In genomic region chr8:48508641-48509599, GRCm38 (mm10) we compare ENCODE assay signal across 7 mouse cellular contexts.
DNase-seq lines count a peak whose midpoint lies in the region; ATAC-seq lines count a peak whose summit lies in the region.

No protein-coding gene starts in this region.

- no peak overlapping the region for H3K9ac ChIP-seq in embryonic facial prominence, embryonic 15.5 days
- peak overlapping the region; percentile 53 for H3K9ac ChIP-seq in hindbrain, embryonic 16.5 days (ENCODE audit: low read depth, low read length)
- H3K9ac ChIP-seq in neural tube, embryonic 15.5 days (replicated peaks), result peak overlapping the region; percentile 46

- H3K27ac ChIP-seq in embryonic facial prominence, embryonic 15.5 days (replicated peaks), result no peak overlapping the region
- peak overlapping the region; percentile 64 for H3K27ac ChIP-seq in hindbrain, embryonic 16.5 days (ENCODE audit: low read depth, low read length)
- peak overlapping the region; percentile 80 for H3K27ac ChIP-seq in neural tube, embryonic 15.5 days (replicated peaks)

- H3K36me3 ChIP-seq in embryonic facial prominence, embryonic 15.5 days, result no peaks in the 10 kb centered on the region
- no peaks in the 10 kb centered on the region for H3K36me3 ChIP-seq in hindbrain, embryonic 16.5 days (ENCODE audit: control insufficient read depth, insufficient read depth, low read length)
- H3K36me3 ChIP-seq in neural tube, embryonic 15.5 days, result no peaks in the 10 kb centered on the region

- WGBS in embryonic facial prominence, embryonic 15.5 days, result 29% methylated on average over 29 of the region's 29 CpGs
- WGBS in hindbrain, embryonic 16.5 days, result 27% methylated on average over 29 of the region's 29 CpGs
- 22% methylated on average over 29 of the region's 29 CpGs for WGBS in neural tube, embryonic 15.5 days

- peaks cover 21% of the 10 kb centered on the region; the same call in 1 of the 2 replicates for H3K4me1 ChIP-seq in embryonic facial prominence, embryonic 15.5 days
- peaks cover 12% of the 10 kb centered on the region for H3K4me1 ChIP-seq in hindbrain, embryonic 16.5 days (ENCODE audit: control insufficient read depth, insufficient read depth, low read depth, low read length)
- H3K4me1 ChIP-seq in neural tube, embryonic 15.5 days, result peaks cover 23% of the 10 kb centered on the region

- peak overlapping the region; percentile 21 for H3K4me3 ChIP-seq in embryonic facial prominence, embryonic 15.5 days (replicated peaks)
- peak overlapping the region; percentile 40 for H3K4me3 ChIP-seq in hindbrain, embryonic 16.5 days (ENCODE audit: low read length)
- H3K4me3 ChIP-seq in neural tube, embryonic 15.5 days (replicated peaks), result peak overlapping the region; percentile 33

- intact Hi-C loops in left cerebral cortex, postnatal 4 days (cut with DNase I), result no loop called here

- H3K27me3 ChIP-seq in embryonic facial prominence, embryonic 15.5 days, result no peaks in the 10 kb centered on the region
- H3K27me3 ChIP-seq in hindbrain, embryonic 16.5 days (replicated peaks; ENCODE audit: control insufficient read depth, insufficient read depth, low read length), result no peaks in the 10 kb centered on the region
- H3K27me3 ChIP-seq in neural tube, embryonic 15.5 days (replicated peaks), result no peaks in the 10 kb centered on the region

- H3K9me3 ChIP-seq in embryonic facial prominence, embryonic 15.5 days (replicated peaks), result no peaks in the 10 kb centered on the region
- no peaks in the 10 kb centered on the region for H3K9me3 ChIP-seq in hindbrain, embryonic 16.5 days (ENCODE audit: control insufficient read depth, low read length)
- H3K9me3 ChIP-seq in neural tube, embryonic 15.5 days (replicated peaks), result no peaks in the 10 kb centered on the region

- no peak for ATAC-seq in embryonic facial prominence, embryonic 15.5 days (ENCODE audit: insufficient number of reproducible peaks, low FRiP score, low TSS enrichment, low read depth)
- peak; percentile 76 for ATAC-seq in hindbrain, embryonic 16.5 days
- ATAC-seq in neural tube, embryonic 15.5 days (ENCODE audit: low FRiP score), result peak; percentile 71
- no peak for ATAC-seq in megakaryocyte, adult 5-6 weeks (ENCODE audit: poor library complexity, severe bottlenecking)

- H3K4me2 ChIP-seq in embryonic facial prominence, embryonic 15.5 days (replicated peaks), result peak overlapping the region; percentile 47
- H3K4me2 ChIP-seq in hindbrain, embryonic 16.5 days (ENCODE audit: low read length), result peak overlapping the region; percentile 68
- H3K4me2 ChIP-seq in neural tube, embryonic 15.5 days, result peak overlapping the region; percentile 59

- DNase-seq in left cerebral cortex, postnatal 4 days, result peak; percentile 56
- DNase-seq in left cerebral cortex, adult 8-10 months (ENCODE audit: low spot score in 2 of 2), result no peak
- DNase-seq in thymus, postnatal 10 days (ENCODE audit: low spot score in 2 of 2), result no peak

Comparison
In these comparisons a context has a peak if more than half of its experiments do, and no peak if none do; other contexts are left out.
1. ATAC-seq: peak in hindbrain, embryonic 16.5 days (single experiment) and neural tube, embryonic 15.5 days (single experiment); none in embryonic facial prominence, embryonic 15.5 days (single experiment) and megakaryocyte, adult 5-6 weeks (single experiment).
2. Peak in every context shown above with its lines, with median percentiles within 50 percentile points of each other: H3K4me2 ChIP-seq and H3K4me3 ChIP-seq.